Mouse (Mus musculus): Measurements from ENCODE around the gene Ppp1r35. TPM values are rescaled to one million over a fixed set of nuclear protein-coding genes. Genes with fewer than 3 reads are reported as not detected.

The Ppp1r35 gene
- polyA plus RNA-seq, 1 experiment from 2014 or later: 21.3 TPM

DNA sequence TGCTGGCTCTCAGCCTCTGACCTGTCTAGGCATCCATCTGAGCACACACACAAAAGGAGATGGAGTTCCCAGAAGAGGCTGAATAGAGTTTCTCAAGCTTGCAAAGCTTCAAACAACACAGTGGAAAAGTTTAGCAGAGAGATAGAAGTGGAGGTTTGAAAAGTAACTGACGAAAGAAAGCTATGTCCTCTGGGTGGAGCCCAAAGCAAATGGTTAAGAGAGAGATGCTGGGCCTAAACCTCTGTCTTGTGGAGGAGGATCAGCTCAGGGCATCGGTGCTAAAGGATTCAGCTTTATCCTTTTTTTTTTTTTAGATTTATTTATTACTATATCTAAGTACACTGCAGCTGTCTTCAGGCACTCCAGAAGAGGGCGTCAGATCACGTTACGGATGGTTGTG lies 29.7 kb downstream of the Ppp1r35 start:
- Histone ChIP-seq H3K27ac (replicated peaks) (no peak overlapping the region), H3K27me3 (no peaks in the 10 kb centered on the region), H3K4me1 (replicated peaks) (no peaks in the 10 kb centered on the region), H3K9ac (no peak overlapping the region), H3K4me3 (replicated peaks) (no peak overlapping the region), H3K36me3 (replicated peaks) (no peaks in the 10 kb centered on the region), H3K4me2 (no peak overlapping the region), H3K9me3 (replicated peaks) (no peaks in the 10 kb centered on the region)
- no peak for ATAC-seq (ENCODE audit: insufficient read depth)
- WGBS (ENCODE audit: insufficient replicate concordance): 70% methylated on average over 5 of the region's 5 CpGs

DNA sequence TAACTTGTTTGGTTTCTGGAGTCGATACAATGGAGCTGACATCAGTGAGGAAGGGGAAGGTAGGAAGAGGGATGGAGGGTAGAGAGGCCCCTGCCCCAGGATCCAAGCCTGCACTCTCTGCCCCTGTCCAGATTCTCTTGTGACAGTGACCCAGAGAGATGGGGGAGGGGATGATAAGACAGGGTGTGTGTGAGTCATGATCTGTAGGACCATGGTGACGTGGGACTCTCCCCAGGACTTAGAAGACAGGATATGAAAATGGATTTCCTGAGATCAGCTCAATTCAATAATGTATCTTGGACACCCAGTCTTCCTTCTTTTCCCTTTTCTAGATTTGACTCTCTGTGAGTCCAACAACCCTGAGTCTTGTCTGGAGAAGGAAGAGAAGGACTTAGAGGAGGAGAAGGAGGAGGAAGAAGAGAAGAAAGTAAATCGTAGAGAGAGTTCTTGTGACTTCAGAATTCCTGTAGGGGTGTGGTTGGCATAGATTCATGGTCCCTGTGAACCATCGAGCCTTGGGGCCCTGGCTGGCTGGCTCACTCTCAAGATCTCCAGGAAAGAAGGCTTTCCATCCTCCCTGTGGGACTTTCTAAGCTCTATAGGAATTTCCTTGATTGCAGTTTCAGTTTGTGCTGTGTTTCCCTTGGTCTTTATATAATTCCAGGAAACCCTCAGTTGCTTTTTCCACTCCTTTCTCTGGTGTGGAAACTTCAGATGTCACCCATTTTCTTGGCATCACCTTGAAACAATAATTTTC lies 39.0 kb downstream of the Ppp1r35 start:
- WGBS (ENCODE audit: insufficient replicate concordance): 32% methylated on average over 4 of the region's 4 CpGs
- no peak overlapping the region for H3K9ac ChIP-seq
- no peaks in the 10 kb centered on the region for H3K4me1 ChIP-seq (replicated peaks)
- no peak for ATAC-seq (ENCODE audit: insufficient read depth)
- no peaks in the 10 kb centered on the region for H3K9me3 ChIP-seq (replicated peaks)
- H3K27ac ChIP-seq (replicated peaks): no peak overlapping the region
- H3K4me2 ChIP-seq: no peak overlapping the region
- no peaks in the 10 kb centered on the region for H3K27me3 ChIP-seq
- H3K36me3 ChIP-seq (replicated peaks): no peaks in the 10 kb centered on the region
- H3K4me3 ChIP-seq (replicated peaks): no peak overlapping the region

DNA sequence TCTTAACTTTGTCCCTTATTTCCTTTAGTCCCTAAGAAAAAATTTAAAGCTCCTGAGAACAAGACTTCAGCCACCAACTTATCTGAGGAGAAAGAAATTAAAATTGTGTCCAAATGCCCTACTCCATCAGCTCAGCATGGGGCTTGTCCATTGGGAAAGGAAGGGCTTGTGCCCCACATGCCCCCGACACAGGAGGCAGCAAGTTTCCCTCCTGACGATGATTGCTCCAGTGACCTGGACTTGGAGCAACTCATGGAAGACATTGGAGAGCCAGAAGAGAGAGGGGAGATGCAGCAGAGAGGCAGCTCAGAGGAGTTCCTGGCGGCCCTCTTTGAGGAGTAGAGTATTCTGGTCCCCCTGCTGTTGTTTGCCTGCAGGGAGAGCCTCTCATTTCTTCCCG lies 43.5 kb downstream of the Ppp1r35 start:
- Histone ChIP-seq H3K9me3 (replicated peaks) (no peaks in the 10 kb centered on the region), H3K4me2 (no peak overlapping the region), H3K9ac (no peak overlapping the region), H3K4me1 (replicated peaks) (peaks cover 2% of the 10 kb centered on the region; the same call in 1 of the 2 replicates), H3K4me3 (replicated peaks) (no peak overlapping the region), H3K27ac (replicated peaks) (no peak overlapping the region), H3K27me3 (no peaks in the 10 kb centered on the region), H3K36me3 (replicated peaks) (no peaks in the 10 kb centered on the region)
- WGBS (ENCODE audit: insufficient replicate concordance): 53% methylated on average over 4 of the region's 4 CpGs
- ATAC-seq (ENCODE audit: insufficient read depth): no peak

DNA sequence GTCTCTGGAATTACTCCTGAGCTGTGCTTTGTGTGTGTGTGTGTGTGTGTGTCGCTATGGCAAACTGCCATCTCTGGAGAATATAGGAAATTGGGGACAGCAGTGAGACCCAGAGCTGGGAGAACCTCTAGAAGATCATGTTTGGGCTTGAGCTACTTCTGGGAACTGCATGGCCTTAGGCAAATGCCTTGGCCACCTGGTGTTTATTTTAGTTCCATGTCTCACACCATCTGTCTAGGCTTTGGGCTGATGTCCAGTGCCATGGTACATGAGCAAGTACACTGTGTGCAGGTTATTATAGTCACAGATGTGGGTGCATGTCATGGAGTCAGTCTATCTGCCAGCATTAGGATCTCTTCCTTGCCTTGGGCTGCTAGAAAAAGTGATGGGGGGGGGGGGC lies 44.0 kb downstream of the Ppp1r35 start:
- peaks cover 2% of the 10 kb centered on the region; the same call in 1 of the 2 replicates for H3K4me1 ChIP-seq (replicated peaks)
- H3K36me3 ChIP-seq (replicated peaks): no peaks in the 10 kb centered on the region
- WGBS (ENCODE audit: insufficient replicate concordance): 69% methylated on average over 1 of the region's 1 CpGs
- no peak overlapping the region for H3K27ac ChIP-seq (replicated peaks)
- no peaks in the 10 kb centered on the region for H3K27me3 ChIP-seq
- no peak overlapping the region for H3K4me2 ChIP-seq
- no peak for ATAC-seq (ENCODE audit: insufficient read depth)
- no peaks in the 10 kb centered on the region for H3K9me3 ChIP-seq (replicated peaks)
- no peak overlapping the region for H3K9ac ChIP-seq
- H3K4me3 ChIP-seq (replicated peaks): no peak overlapping the region

DNA sequence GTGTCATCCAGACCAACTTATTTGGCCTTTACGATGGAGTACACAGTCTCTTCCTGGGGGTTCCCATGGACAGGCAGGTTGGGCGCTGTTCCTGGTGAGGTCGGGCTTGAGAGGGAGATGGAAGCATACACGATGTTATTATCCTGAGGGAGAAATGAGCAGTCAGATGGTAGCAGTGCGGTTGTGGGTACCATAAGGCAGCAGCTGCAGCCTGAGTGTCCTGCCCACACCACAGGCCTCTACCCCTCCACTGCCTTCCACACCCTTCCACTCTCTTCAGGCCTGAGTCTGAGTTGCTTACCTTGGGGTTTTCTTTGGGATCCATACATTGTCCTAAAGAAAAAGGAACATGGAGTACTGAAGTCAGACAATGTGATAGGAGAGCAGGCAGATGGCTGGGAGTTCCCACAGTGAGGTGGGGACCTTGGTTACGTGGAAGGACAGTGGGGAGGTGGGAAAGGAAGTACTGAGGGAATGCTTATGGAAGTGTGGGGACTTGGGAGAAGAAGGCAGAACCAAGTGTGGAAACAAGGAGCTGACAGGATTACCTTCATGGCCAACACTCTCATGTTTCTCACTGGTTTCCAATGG lies 44.9 kb downstream of the Ppp1r35 start:
- whole genome bisulfite sequencing (ENCODE audit: insufficient replicate concordance): 53% methylated on average over 6 of the region's 6 CpGs
- no peak overlapping the region for H3K4me3 ChIP-seq (replicated peaks)
- no peak overlapping the region for H3K9ac ChIP-seq
- H3K4me2 ChIP-seq: no peak overlapping the region
- no peaks in the 10 kb centered on the region for H3K36me3 ChIP-seq (replicated peaks)
- no peaks in the 10 kb centered on the region for H3K27me3 ChIP-seq
- ATAC-seq (ENCODE audit: insufficient read depth): no peak
- no peaks in the 10 kb centered on the region for H3K9me3 ChIP-seq (replicated peaks)
- H3K4me1 ChIP-seq (replicated peaks): peaks cover 2% of the 10 kb centered on the region; the same call in 1 of the 2 replicates
- no peak overlapping the region for H3K27ac ChIP-seq (replicated peaks)

DNA sequence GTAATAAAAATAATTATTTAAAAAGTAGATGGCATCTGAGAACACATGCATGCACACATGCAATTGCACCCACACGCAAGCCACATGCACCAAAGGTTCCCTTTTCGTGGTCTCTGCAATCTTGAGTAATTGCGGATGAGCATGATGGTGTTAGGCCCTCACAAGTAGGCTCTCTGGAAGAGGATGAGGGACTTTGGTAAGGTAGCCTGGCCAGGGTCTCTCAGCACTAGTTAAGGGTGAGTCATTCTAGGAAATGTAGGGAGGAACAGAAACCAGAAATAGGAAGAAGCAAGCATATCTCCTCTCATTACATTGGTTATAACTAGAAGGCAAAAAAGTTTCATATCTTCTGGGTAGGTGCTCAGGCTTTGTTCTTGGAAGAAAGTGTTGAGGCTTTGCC lies 46.4 kb downstream of the Ppp1r35 start:
- H3K9ac ChIP-seq: no peak overlapping the region
- H3K4me2 ChIP-seq: no peak overlapping the region
- 59% methylated on average over 3 of the region's 3 CpGs for WGBS (ENCODE audit: insufficient replicate concordance)
- no peak overlapping the region for H3K27ac ChIP-seq (replicated peaks)
- H3K9me3 ChIP-seq (replicated peaks): no peaks in the 10 kb centered on the region
- no peaks in the 10 kb centered on the region for H3K36me3 ChIP-seq (replicated peaks)
- peaks cover 2% of the 10 kb centered on the region; the same call in 1 of the 2 replicates for H3K4me1 ChIP-seq (replicated peaks)
- no peak overlapping the region for H3K4me3 ChIP-seq (replicated peaks)
- no peak for ATAC-seq (ENCODE audit: insufficient read depth)
- H3K27me3 ChIP-seq: no peaks in the 10 kb centered on the region

DNA sequence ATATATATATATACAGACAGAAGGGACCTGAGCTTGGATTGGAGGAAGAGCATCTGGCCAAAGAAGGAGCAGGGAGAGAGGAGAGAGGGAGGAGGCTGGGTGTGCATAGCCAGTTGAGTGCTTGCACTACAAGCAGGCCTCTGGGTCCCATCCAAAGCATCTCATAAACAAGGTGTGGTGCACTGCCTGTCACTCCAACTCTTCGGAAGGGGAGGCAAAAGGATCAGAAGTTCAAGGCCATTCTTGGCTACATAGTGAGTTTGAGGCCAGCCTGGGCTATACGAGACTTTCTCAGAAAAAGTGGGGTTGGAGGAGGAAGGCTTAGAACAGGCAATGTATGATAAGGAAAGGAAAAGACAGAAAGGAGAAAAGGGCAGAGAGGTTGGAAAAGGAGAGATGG lies 47.3 kb downstream of the Ppp1r35 start:
- Histone ChIP-seq H3K4me3 (replicated peaks) (no peak overlapping the region), H3K36me3 (replicated peaks) (no peaks in the 10 kb centered on the region), H3K27me3 (no peaks in the 10 kb centered on the region), H3K9me3 (replicated peaks) (no peaks in the 10 kb centered on the region), H3K9ac (no peak overlapping the region), H3K27ac (replicated peaks) (no peak overlapping the region), H3K4me1 (replicated peaks) (peaks cover 7% of the 10 kb centered on the region; the same call in 1 of the 2 replicates), H3K4me2 (no peak overlapping the region)
- 45% methylated on average over 2 of the region's 2 CpGs for WGBS (ENCODE audit: insufficient replicate concordance)
- ATAC-seq (ENCODE audit: insufficient read depth): no peak

DNA sequence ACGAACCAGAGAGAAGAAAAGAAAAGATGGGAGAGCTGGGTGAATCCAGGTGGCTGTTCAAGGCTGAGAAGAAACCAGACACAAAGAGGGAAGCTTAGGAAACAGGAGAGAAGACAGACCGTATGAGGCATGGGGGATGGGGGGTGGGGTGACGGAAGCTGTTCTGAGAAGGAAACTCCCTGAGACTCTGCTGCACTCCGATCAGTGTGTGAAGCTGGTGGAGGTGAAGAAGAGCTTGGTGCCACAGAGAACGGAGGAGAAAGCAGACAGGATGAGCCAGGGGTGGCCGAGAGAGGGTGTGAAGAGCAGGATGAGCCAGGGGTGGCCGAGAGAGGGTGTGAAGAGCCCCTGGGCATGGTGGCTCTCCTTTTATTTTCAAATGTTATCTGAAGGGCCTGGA lies 47.8 kb downstream of the Ppp1r35 start:
- no peak overlapping the region for H3K27ac ChIP-seq (replicated peaks)
- H3K9me3 ChIP-seq (replicated peaks): no peaks in the 10 kb centered on the region
- H3K4me1 ChIP-seq (replicated peaks): peaks cover 8% of the 10 kb centered on the region; the same call in 1 of the 2 replicates
- 24% methylated on average over 7 of the region's 7 CpGs for whole genome bisulfite sequencing (ENCODE audit: insufficient replicate concordance)
- H3K36me3 ChIP-seq (replicated peaks): no peaks in the 10 kb centered on the region
- H3K4me3 ChIP-seq (replicated peaks): no peak overlapping the region
- no peak overlapping the region for H3K9ac ChIP-seq
- no peaks in the 10 kb centered on the region for H3K27me3 ChIP-seq
- no peak for ATAC-seq (ENCODE audit: insufficient read depth)
- no peak overlapping the region for H3K4me2 ChIP-seq

DNA sequence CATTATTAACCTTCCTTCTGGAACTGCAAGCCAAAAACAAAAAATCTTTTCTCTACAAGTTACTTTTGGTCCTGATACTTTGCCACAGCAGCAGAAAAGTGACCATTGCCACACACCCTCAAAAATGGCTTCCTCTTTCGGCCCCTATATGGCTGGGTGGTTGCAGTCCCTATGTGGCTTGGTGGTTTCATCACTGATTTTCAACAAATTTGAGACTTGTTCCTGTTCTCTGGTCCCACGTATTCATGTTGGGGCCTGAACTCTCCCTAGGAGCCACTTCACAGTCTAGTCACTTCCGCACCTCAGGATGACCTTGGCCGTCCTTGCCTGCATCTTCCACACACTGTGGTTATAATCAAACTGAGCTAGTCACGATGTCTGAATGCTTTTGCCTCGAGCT lies 50.0 kb downstream of the Ppp1r35 start:
- H3K27ac ChIP-seq (replicated peaks): no peak overlapping the region
- 41% methylated on average over 6 of the region's 6 CpGs for WGBS (ENCODE audit: insufficient replicate concordance)

More for the DNA sequence above, 50.0 kb downstream of the Ppp1r35 start:
- Histone ChIP-seq H3K4me2 (no peak overlapping the region), H3K27me3 (no peaks in the 10 kb centered on the region), H3K4me1 (replicated peaks) (peaks cover 8% of the 10 kb centered on the region; the same call in 1 of the 2 replicates), H3K4me3 (replicated peaks) (no peak overlapping the region), H3K9me3 (replicated peaks) (no peaks in the 10 kb centered on the region), H3K36me3 (replicated peaks) (no peaks in the 10 kb centered on the region), H3K9ac (no peak overlapping the region)
- ATAC-seq (ENCODE audit: insufficient read depth): peak; percentile 23; the same call in 1 of the 2 replicates
